Mouse (Mus musculus): ENCODE results near the gene Gpr15. TPM values are rescaled to one million over a fixed set of nuclear protein-coding genes. Genes with fewer than 3 reads are reported as not detected.

Gene Gpr15
- polyA plus RNA-seq, 1 experiment from 2014 or later = not detected

- no peaks in the 10 kb centered on the region for H3K36me3 ChIP-seq (ENCODE audit: control insufficient read depth, insufficient read depth, low read length)
- 92% methylated on average over 3 of the region's 3 CpGs for WGBS
- ATAC-seq (ENCODE audit: insufficient number of reproducible peaks, insufficient read depth, low FRiP score, low read depth) = no peak
- H3K9ac ChIP-seq (replicated peaks; ENCODE audit: low read depth, low read length) = no peak overlapping the region
- H3K27ac ChIP-seq (ENCODE audit: low read length) = no peak overlapping the region
- H3K4me3 ChIP-seq (ENCODE audit: low read depth, low read length) = no peak overlapping the region
- H3K9me3 ChIP-seq (ENCODE audit: control insufficient read depth, low read depth, low read length) = no peaks in the 10 kb centered on the region
- no peak overlapping the region for H3K4me2 ChIP-seq (replicated peaks; ENCODE audit: low read depth, low read length)
- no peaks in the 10 kb centered on the region for H3K27me3 ChIP-seq (ENCODE audit: control insufficient read depth, insufficient read depth, low read length)
- H3K4me1 ChIP-seq (ENCODE audit: control insufficient read depth, insufficient read depth, low read length) = no peaks in the 10 kb centered on the region
Measured at GRCm38 (mm10) chr16:58696796-58697195, 22.1 kb downstream of the Gpr15 start.

- no peak for ATAC-seq (ENCODE audit: insufficient number of reproducible peaks, insufficient read depth, low FRiP score, low read depth)
- H3K27ac ChIP-seq (ENCODE audit: low read length) = no peak overlapping the region
- H3K4me1 ChIP-seq (ENCODE audit: control insufficient read depth, insufficient read depth, low read length) = no peaks in the 10 kb centered on the region
- no peak overlapping the region for H3K4me2 ChIP-seq (replicated peaks; ENCODE audit: low read depth, low read length)
- H3K4me3 ChIP-seq (ENCODE audit: low read depth, low read length) = no peak overlapping the region
- H3K9ac ChIP-seq (replicated peaks; ENCODE audit: low read depth, low read length) = no peak overlapping the region
- no peaks in the 10 kb centered on the region for H3K27me3 ChIP-seq (ENCODE audit: control insufficient read depth, insufficient read depth, low read length)
- no peaks in the 10 kb centered on the region for H3K9me3 ChIP-seq (ENCODE audit: control insufficient read depth, low read depth, low read length)
- H3K36me3 ChIP-seq (ENCODE audit: control insufficient read depth, insufficient read depth, low read length) = no peaks in the 10 kb centered on the region
- 91% methylated on average over 5 of the region's 5 CpGs for WGBS
Measured at GRCm38 (mm10) chr16:58694091-58694490, 24.8 kb downstream of the Gpr15 start.

GRCm38 (mm10) chr16:58690322-58690732 is 28.5 kb downstream of the Gpr15 start:
- Histone ChIP-seq H3K4me2 (replicated peaks; ENCODE audit: low read depth, low read length) (no peak overlapping the region), H3K4me3 (ENCODE audit: low read depth, low read length) (no peak overlapping the region), H3K9ac (replicated peaks; ENCODE audit: low read depth, low read length) (no peak overlapping the region), H3K4me1 (ENCODE audit: control insufficient read depth, insufficient read depth, low read length) (no peaks in the 10 kb centered on the region), H3K36me3 (ENCODE audit: control insufficient read depth, insufficient read depth, low read length) (no peaks in the 10 kb centered on the region), H3K27me3 (ENCODE audit: control insufficient read depth, insufficient read depth, low read length) (no peaks in the 10 kb centered on the region), H3K27ac (ENCODE audit: low read length) (no peak overlapping the region), H3K9me3 (ENCODE audit: control insufficient read depth, low read depth, low read length) (no peaks in the 10 kb centered on the region)
- ATAC-seq (ENCODE audit: insufficient number of reproducible peaks, insufficient read depth, low FRiP score, low read depth) = no peak
- 96% methylated on average over 5 of the region's 5 CpGs for WGBS

GRCm38 (mm10) chr16:58689555-58690169 is 29.2 kb downstream of the Gpr15 start:
- no peak for ATAC-seq (ENCODE audit: insufficient number of reproducible peaks, insufficient read depth, low FRiP score, low read depth)
- Histone ChIP-seq H3K9ac (replicated peaks; ENCODE audit: low read depth, low read length) (no peak overlapping the region), H3K4me3 (ENCODE audit: low read depth, low read length) (no peak overlapping the region), H3K36me3 (ENCODE audit: control insufficient read depth, insufficient read depth, low read length) (no peaks in the 10 kb centered on the region), H3K27me3 (ENCODE audit: control insufficient read depth, insufficient read depth, low read length) (no peaks in the 10 kb centered on the region), H3K4me1 (ENCODE audit: control insufficient read depth, insufficient read depth, low read length) (no peaks in the 10 kb centered on the region), H3K27ac (ENCODE audit: low read length) (no peak overlapping the region), H3K9me3 (ENCODE audit: control insufficient read depth, low read depth, low read length) (no peaks in the 10 kb centered on the region), H3K4me2 (replicated peaks; ENCODE audit: low read depth, low read length) (no peak overlapping the region)
- 83% methylated on average over 5 of the region's 5 CpGs for WGBS

- no peak overlapping the region for H3K27ac ChIP-seq (ENCODE audit: low read length)
- no peaks in the 10 kb centered on the region for H3K4me1 ChIP-seq (ENCODE audit: control insufficient read depth, insufficient read depth, low read length)
- WGBS = 90% methylated on average over 1 of the region's 1 CpGs
- no peak for ATAC-seq (ENCODE audit: insufficient number of reproducible peaks, insufficient read depth, low FRiP score, low read depth)
- no peak overlapping the region for H3K4me3 ChIP-seq (ENCODE audit: low read depth, low read length)
- no peaks in the 10 kb centered on the region for H3K36me3 ChIP-seq (ENCODE audit: control insufficient read depth, insufficient read depth, low read length)
- no peak overlapping the region for H3K9ac ChIP-seq (replicated peaks; ENCODE audit: low read depth, low read length)
- no peaks in the 10 kb centered on the region for H3K27me3 ChIP-seq (ENCODE audit: control insufficient read depth, insufficient read depth, low read length)
- no peak overlapping the region for H3K4me2 ChIP-seq (replicated peaks; ENCODE audit: low read depth, low read length)
- H3K9me3 ChIP-seq (ENCODE audit: control insufficient read depth, low read depth, low read length) = no peaks in the 10 kb centered on the region
Measured at GRCm38 (mm10) chr16:58688534-58688933, 30.3 kb downstream of the Gpr15 start.

GRCm38 (mm10) chr16:58685548-58686537 is 33.0 kb downstream of the Gpr15 start:
- Histone ChIP-seq H3K4me3 (ENCODE audit: low read depth, low read length) (no peak overlapping the region), H3K27me3 (ENCODE audit: control insufficient read depth, insufficient read depth, low read length) (no peaks in the 10 kb centered on the region), H3K4me1 (ENCODE audit: control insufficient read depth, insufficient read depth, low read length) (no peaks in the 10 kb centered on the region), H3K9me3 (ENCODE audit: control insufficient read depth, low read depth, low read length) (no peaks in the 10 kb centered on the region), H3K4me2 (replicated peaks; ENCODE audit: low read depth, low read length) (no peak overlapping the region), H3K36me3 (ENCODE audit: control insufficient read depth, insufficient read depth, low read length) (no peaks in the 10 kb centered on the region), H3K27ac (ENCODE audit: low read length) (no peak overlapping the region), H3K9ac (replicated peaks; ENCODE audit: low read depth, low read length) (no peak overlapping the region)
- ATAC-seq (ENCODE audit: insufficient number of reproducible peaks, insufficient read depth, low FRiP score, low read depth) = no peak
- WGBS = 73% methylated on average over 20 of the region's 20 CpGs

- Histone ChIP-seq H3K27ac (ENCODE audit: low read length) (no peak overlapping the region), H3K4me2 (replicated peaks; ENCODE audit: low read depth, low read length) (no peak overlapping the region), H3K36me3 (ENCODE audit: control insufficient read depth, insufficient read depth, low read length) (no peaks in the 10 kb centered on the region), H3K4me1 (ENCODE audit: control insufficient read depth, insufficient read depth, low read length) (no peaks in the 10 kb centered on the region), H3K27me3 (ENCODE audit: control insufficient read depth, insufficient read depth, low read length) (no peaks in the 10 kb centered on the region), H3K4me3 (ENCODE audit: low read depth, low read length) (no peak overlapping the region), H3K9me3 (ENCODE audit: control insufficient read depth, low read depth, low read length) (no peaks in the 10 kb centered on the region), H3K9ac (replicated peaks; ENCODE audit: low read depth, low read length) (no peak overlapping the region)
- ATAC-seq (ENCODE audit: insufficient number of reproducible peaks, insufficient read depth, low FRiP score, low read depth) = no peak
Measured at GRCm38 (mm10) chr16:58684537-58684936, 34.3 kb downstream of the Gpr15 start.

GRCm38 (mm10) chr16:58683911-58684310 is 35.0 kb downstream of the Gpr15 start:
- ATAC-seq (ENCODE audit: insufficient number of reproducible peaks, insufficient read depth, low FRiP score, low read depth) = no peak
- H3K4me3 ChIP-seq (ENCODE audit: low read depth, low read length) = no peak overlapping the region
- H3K9me3 ChIP-seq (ENCODE audit: control insufficient read depth, low read depth, low read length) = no peaks in the 10 kb centered on the region
- peaks cover under 1% of the 10 kb centered on the region; the same call in 1 of the 2 replicates for H3K36me3 ChIP-seq (ENCODE audit: control insufficient read depth, insufficient read depth, low read length)
- H3K4me2 ChIP-seq (replicated peaks; ENCODE audit: low read depth, low read length) = no peak overlapping the region
- 86% methylated on average over 4 of the region's 4 CpGs for WGBS
- no peak overlapping the region for H3K27ac ChIP-seq (ENCODE audit: low read length)
- H3K9ac ChIP-seq (replicated peaks; ENCODE audit: low read depth, low read length) = no peak overlapping the region
- H3K4me1 ChIP-seq (ENCODE audit: control insufficient read depth, insufficient read depth, low read length) = no peaks in the 10 kb centered on the region
- H3K27me3 ChIP-seq (ENCODE audit: control insufficient read depth, insufficient read depth, low read length) = no peaks in the 10 kb centered on the region
